Mouse (Mus musculus) bone marrow macrophage, adult 2 months (primary cell): Measurements from ENCODE around the gene Hibch.

ENCODE experiments used
- CTCF ChIP-seq: IDR thresholded peaks from 2 replicates; pipeline ENCODE4 v1.5.1; 2012; ENCODE audit warnings: low read depth, mild to moderate bottlenecking, low read length, moderate library complexity
- POLR2A ChIP-seq: IDR thresholded peaks from 2 replicates; pipeline ENCODE4 v1.6.1; 2012; ENCODE audit warnings: mild to moderate bottlenecking, low read depth, low read length, borderline replicate concordance

DNA sequence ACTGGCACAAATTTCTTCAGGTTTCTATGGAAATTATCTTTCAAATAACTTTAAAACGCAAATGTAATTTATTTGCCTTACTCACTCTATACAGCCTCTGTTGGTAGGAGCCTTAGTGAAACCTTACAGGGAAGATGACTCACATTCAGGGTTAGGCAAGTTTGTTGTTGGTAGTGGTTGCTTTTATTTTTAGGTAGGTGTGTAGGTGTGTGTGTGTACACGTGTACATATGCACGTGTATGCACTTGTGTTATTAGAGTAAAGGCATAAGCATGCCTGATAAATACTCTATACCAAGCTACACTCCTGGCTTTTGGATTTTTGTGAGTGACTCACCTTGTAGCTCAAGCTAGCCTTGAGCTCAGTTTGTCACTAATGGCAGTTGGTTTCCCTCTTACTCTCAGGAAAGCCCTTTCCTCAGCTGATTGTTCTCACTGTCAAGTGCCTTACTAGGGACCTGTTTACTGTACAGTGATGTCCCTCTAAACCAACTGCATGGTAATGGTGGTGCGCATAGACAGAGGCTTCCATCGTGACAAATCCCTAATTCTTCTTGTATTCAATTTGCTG, 42.2 kb upstream of the Hibch start:
- no peak for TF ChIP-seq CTCF
- no peak for TF ChIP-seq POLR2A
